Mouse (Mus musculus) cortical plate, adult 2 months (tissue): ENCODE measurements around the gene Hist1h2bf. TPM values are rescaled to one million over a fixed set of nuclear protein-coding genes. Genes with fewer than 3 reads are reported as not detected.
A peak's percentile ranks its signal among the peaks of the same experiment; 100 is the strongest.
"Not testable (repeated sequence)": the region's sequence is repeated elsewhere in the genome, so short reads cannot be mapped to it uniquely, and the experiment has no call there.

Source experiments
- H3K27ac ChIP-seq: fragments of 200-500 bp; 2 replicates; pipeline ENCODE4 v1.5.1; 2012; ENCODE audit warnings: low read length, control low read depth, inconsistent platforms; ENCODE audit not compliant: insufficient read depth
- H3K4me1 ChIP-seq: fragments of 200-500 bp; 2 replicates; pipeline ENCODE4 v1.6.1; 2011; ENCODE audit warnings: low read length; ENCODE audit not compliant: control insufficient read depth, insufficient read depth
- H3K4me3 ChIP-seq: fragments of 200-500 bp; 2 replicates; pipeline ENCODE4 v1.5.1; 2011; ENCODE audit warnings: mild to moderate bottlenecking, low read length, control low read depth; ENCODE audit not compliant: insufficient read depth
- CTCF ChIP-seq: fragments of 200-500 bp; IDR thresholded peaks from 2 replicates; pipeline ENCODE4 v1.5.1; 2011; ENCODE audit warnings: mild to moderate bottlenecking, control low read depth, low read length; ENCODE audit not compliant: insufficient read depth; ENCODE audit errors: extremely low read depth
- POLR2A ChIP-seq: fragments of 200-500 bp; IDR thresholded peaks from 2 replicates; pipeline ENCODE4 v1.6.1; 2011; ENCODE audit warnings: mild to moderate bottlenecking, low read length, control low read depth; ENCODE audit not compliant: insufficient read depth; ENCODE audit errors: extremely low read depth
- polyA plus RNA-seq: library from polyadenylated mRNA; depleted of rRNA; stranded (reverse); fragments of >200 nt; gene quantifications from 2 replicates; pipeline ENCODE4 v1.2.3, GENCODE M21; 2012

Gene Hist1h2bf
- polyA plus RNA-seq, 1 experiment, result 0.67 TPM

DNA sequence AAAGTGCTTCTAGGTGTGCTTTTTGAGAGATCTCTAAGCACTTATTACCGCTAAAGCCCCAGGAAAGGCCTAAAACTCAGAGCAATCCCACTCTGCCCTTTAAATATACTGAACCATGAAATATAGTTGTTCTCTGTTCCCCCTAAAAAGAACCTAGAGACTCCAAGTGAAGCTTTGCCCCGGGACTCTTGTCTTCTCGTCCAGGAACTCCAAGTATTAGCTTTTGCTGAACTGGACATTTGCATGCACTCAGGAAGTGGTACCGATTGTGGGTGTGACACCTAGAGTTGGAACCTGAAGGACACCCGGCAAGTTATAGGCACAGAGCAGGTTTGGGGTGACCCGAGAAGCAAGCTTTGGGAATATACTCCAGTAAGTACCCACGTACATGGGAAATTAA lies 17.2 kb upstream of the Hist1h2bf start:
- Histone ChIP-seq H3K27ac (no peak overlapping the region), H3K4me1 (no peaks in the 10 kb centered on the region; the same call in 1 of the 2 replicates), H3K4me3 (no peak overlapping the region)
- TF ChIP-seq POLR2A (no peak), CTCF (no peak)

DNA sequence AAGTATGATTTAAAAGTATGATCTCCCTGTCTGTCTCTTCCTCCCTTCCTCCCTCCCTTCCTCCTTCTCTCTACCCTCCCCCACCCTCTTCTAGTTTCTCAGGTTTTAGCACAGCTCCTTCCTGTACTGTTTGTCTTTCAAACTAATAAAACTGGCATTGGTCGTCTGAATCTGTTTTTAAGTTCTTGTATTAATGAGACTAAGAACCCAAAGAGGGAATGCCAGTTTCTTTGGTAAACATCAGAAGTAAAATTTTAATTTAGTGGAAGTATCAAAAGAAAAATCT lies 12.9 kb upstream of the Hist1h2bf start:
- TF ChIP-seq CTCF, result no peak
- TF ChIP-seq POLR2A, result no peak
- no peaks in the 10 kb centered on the region; the same call in 1 of the 2 replicates for H3K4me1 ChIP-seq
- no peak overlapping the region; the same call in 1 of the 2 replicates for H3K4me3 ChIP-seq
- H3K27ac ChIP-seq, result no peak overlapping the region

DNA sequence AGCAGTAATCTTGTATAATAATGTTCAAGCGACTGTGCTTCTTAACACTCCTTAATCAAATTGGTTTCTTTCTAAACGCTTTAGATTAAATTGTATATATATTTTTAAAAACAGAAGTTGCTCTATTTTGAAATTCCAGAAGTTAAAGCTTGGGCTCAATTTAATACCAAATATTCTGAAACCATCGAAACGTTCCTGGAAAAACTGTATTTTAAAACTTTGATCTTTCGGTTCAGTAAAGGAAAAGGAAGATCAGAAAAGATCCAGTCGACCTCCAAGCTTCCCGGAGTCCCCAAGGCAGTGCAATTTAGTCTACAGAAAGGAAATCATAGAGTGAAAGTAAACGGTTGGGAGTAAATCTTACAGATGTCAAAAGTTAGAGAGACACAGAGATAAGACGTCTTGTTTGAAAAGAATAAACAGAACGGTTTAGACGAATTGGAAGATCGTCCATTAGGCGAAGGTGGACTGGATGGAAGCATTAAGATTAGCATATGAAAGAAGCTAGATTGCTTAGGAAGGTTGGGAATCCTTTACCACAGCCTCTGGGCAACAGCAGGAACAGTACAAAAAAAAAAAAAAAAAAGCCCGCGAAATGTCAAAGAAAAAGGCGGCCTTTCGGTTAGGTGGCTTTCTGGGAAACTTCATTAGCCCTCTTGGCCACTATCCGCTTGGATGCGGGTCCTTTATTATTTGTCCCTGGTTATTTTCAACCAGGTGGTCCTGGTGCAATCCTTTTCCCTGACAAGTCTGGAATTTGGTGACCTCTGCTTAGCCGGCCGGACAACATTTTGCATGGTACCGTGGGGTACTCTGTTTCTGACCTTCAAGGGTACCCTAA lies 12.3 kb upstream of the Hist1h2bf start:
- no peaks in the 10 kb centered on the region; the same call in 1 of the 2 replicates for H3K4me1 ChIP-seq
- TF ChIP-seq CTCF, result no peak
- TF ChIP-seq POLR2A, result no peak
- peak overlapping the region; percentile 65 for H3K4me3 ChIP-seq
- no peak overlapping the region for H3K27ac ChIP-seq

DNA sequence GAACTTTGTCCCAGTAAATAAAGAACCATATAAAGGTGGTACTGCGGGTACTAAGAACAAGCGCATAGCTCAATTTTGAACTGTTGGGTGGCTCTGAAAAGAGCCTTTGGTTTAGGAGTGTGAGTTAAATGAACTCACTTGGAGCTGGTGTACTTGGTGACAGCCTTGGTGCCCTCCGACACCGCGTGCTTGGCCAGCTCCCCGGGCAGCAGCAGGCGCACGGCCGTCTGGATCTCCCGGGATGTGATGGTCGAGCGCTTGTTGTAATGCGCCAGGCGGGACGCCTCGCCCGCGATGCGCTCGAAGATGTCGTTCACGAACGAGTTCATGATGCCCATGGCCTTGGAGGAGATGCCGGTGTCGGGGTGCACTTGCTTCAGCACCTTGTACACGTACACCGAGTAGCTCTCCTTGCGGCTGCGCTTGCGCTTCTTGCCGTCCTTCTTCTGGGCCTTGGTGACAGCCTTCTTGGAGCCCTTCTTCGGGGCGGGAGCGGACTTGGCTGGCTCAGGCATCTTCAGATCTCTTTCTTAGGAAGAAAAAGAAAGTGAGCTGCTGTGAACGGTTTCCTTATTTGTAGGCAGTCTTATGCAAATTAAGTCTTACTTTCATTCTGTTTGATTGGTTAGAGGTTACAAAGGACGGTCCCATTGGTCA lies 11.6 kb upstream of the Hist1h2bf start:
- H3K4me1 ChIP-seq, result not testable (repeated sequence)
- peak overlapping the region; percentile 95 for H3K27ac ChIP-seq
- TF ChIP-seq POLR2A, result peak; percentile 91
- H3K4me3 ChIP-seq, result peak overlapping the region; percentile 65

DNA sequence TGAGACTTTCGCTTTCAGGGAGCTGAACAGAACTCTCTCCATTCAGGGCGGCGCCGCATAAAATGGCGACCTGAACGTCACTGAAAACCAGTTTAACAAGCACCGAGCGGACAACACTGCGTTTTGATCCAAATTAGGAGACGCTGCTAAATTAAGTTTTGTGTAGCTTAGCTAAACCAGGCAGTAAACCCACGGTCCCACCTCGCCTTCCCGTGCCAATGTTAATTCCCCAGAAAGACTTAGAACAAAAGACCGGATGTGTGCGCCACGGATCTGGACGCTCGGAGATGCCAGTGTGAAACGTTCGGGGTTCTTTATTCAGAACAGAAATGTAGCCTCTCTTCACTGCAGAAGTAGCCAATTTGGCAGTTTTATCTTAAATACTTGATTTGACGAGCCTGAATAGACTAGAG lies 11.0 kb upstream of the Hist1h2bf start:
- TF ChIP-seq POLR2A (0 out of 2 replicates have a peak, but pooled peaks have one; percentile 22), CTCF (no peak)
- Histone ChIP-seq H3K4me1 (no peaks in the 10 kb centered on the region; the same call in 1 of the 2 replicates), H3K27ac (peak overlapping the region; percentile 80), H3K4me3 (peak overlapping the region; percentile 65)

DNA sequence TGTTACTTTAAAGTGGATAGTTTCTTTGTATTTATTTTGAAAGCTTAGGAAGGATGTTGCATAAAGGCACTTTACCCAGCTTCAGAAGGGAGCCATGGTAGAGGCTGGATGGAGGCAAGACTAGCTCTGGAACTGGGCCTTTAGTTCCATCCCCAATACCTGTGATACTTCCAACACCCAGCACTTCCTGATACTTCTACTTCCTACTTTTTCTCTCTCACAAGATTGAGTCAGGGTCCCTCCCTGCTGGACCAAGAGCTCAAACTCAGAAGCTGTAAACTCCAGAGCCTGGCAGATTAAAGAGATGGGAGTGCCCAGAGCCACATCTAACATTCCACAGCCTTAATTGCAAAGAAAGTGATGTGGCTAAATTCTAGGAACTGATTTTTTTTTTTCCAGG lies 10.3 kb upstream of the Hist1h2bf start:
- H3K4me3 ChIP-seq, result peak overlapping the region; percentile 65; the same call in 1 of the 2 replicates
- H3K27ac ChIP-seq, result peak overlapping the region; percentile 67; the same call in 1 of the 2 replicates
- TF ChIP-seq CTCF (no peak), POLR2A (no peak)
- no peaks in the 10 kb centered on the region; the same call in 1 of the 2 replicates for H3K4me1 ChIP-seq

DNA sequence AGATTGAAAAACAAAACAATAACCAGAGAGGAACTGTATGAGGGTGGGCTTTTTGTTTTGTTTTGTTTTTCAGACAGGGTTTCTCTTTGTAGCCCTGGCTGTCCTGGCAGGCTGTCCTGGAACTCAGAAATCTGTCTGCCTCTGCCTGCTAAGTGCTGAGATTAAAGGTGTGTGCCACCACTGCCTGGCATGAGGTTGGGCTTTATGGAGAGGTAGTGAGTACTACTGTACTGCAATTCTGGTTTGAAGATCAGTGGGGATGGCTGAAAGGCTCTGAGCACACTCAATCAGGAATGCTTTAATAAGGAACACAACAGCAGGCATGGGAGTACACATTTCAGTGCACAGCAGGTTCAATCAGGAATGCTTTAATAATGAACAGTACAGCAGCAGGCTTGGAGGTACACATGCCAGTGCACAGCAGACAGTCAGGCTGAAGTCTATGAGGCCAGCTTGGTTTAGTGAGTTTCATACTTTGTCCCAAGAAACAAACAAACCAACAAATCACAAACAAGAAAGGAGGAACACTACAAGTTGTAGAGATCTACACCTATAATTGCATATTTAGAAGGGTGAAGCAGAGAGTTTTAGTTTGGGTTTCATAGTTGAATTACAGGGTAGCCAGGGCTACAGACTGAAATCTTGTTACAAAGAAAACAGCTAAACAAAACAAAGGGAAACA lies 9.5 kb upstream of the Hist1h2bf start:
- Histone ChIP-seq H3K4me1 (no peaks in the 10 kb centered on the region; the same call in 1 of the 2 replicates), H3K4me3 (no peak overlapping the region), H3K27ac (no peak overlapping the region)
- no peak for TF ChIP-seq POLR2A
- TF ChIP-seq CTCF, result no peak

DNA sequence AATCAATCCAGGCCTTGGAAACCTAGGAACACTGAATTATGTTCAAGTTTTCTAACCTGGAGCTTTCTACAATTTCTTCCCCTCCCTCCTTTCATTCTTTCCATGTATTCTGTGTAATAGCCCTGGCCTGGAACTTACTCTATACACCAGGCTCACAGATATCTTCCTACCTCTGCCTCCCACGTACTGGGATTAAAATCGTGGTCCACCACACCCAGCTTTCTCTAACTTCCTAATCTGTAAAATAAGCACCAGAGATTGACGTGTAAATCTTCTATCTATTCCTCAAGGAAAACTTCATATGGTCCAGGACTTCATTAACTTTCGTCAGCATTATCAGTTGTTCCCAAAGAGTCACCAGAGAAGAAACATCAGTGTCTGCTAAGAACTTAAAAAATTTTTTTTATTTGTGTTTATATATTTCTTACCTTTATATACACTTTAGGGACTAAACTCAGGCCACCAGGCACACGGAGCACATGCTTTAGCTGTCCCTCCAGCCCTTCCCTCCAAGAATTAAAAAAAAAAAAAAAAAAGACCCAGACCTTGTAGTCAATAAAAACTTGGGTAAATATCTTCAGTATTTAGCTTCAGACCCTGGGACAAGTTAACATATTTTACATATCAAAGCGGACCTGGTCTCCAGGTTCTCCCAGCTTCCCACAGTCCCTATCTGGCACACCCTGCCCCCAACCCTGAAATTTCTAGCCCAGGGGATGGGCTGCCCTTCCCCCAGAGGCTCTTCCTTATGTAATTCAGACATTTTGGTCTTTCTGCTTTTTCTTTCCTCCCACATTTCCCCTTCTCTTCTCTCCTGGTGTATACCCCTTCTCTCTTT lies 8.4 kb upstream of the Hist1h2bf start:
- 0 out of 2 replicates have a peak overlapping the region, but pooled peaks have one; percentile 9 for H3K27ac ChIP-seq
- peak overlapping the region; percentile 50; the same call in 1 of the 2 replicates for H3K4me3 ChIP-seq

More for the DNA sequence above, 8.4 kb upstream of the Hist1h2bf start:
- no peaks in the 10 kb centered on the region; the same call in 1 of the 2 replicates for H3K4me1 ChIP-seq
- TF ChIP-seq CTCF, result no peak
- no peak for TF ChIP-seq POLR2A
